Mouse (Mus musculus) liver, adult 2 months (tissue): ENCODE results near the gene Apbb2. TPM values are rescaled to one million over a fixed set of nuclear protein-coding genes. Genes with fewer than 3 reads are reported as not detected.

Experiments
- DNase-seq: peaks from one replicate; pipeline ENCODE4 v3.0.0-alpha.2; 2011; ENCODE audit warnings: low read depth, low spot score; ENCODE audit errors: extremely low read depth
- H3K27ac ChIP-seq: fragments of 200-500 bp; replicated peaks from 2 replicates; pipeline ENCODE4 v1.5.1; 2012; ENCODE audit warnings: low read depth, mild to moderate bottlenecking, control low read depth, inconsistent platforms, low read length; ENCODE audit not compliant: insufficient read depth
- H3K27me3 ChIP-seq: fragments of 200-500 bp; 2 replicates; pipeline ENCODE4 v1.6.1; 2012; ENCODE audit warnings: mild to moderate bottlenecking, moderate library complexity, low read length, inconsistent platforms; ENCODE audit not compliant: control insufficient read depth, insufficient read depth
- H3K36me3 ChIP-seq: fragments of 200-500 bp; 2 replicates; pipeline ENCODE4 v1.6.1; 2012; ENCODE audit warnings: low read length, inconsistent platforms; ENCODE audit not compliant: control insufficient read depth, insufficient read depth
- H3K4me1 ChIP-seq: fragments of 200-500 bp; 2 replicates; pipeline ENCODE4 v1.6.1; 2011; ENCODE audit warnings: low read length; ENCODE audit not compliant: control insufficient read depth, insufficient read depth
- H3K4me3 ChIP-seq: fragments of 200-500 bp; 2 replicates; pipeline ENCODE4 v1.5.1; 2011; ENCODE audit warnings: low read depth, mild to moderate bottlenecking, control low read depth, low read length, moderate library complexity; ENCODE audit not compliant: insufficient read depth
- H3K79me2 ChIP-seq: fragments of 200-500 bp; 2 replicates; pipeline ENCODE4 v1.6.1; 2012; ENCODE audit warnings: inconsistent platforms, mild to moderate bottlenecking, low read length, moderate library complexity; ENCODE audit not compliant: control insufficient read depth, insufficient read depth
- H3K9ac ChIP-seq: fragments of 200-500 bp; 2 replicates; pipeline ENCODE4 v1.6.1; 2012; ENCODE audit warnings: low read depth, mild to moderate bottlenecking, control low read depth, inconsistent platforms, low read length
- CTCF ChIP-seq: fragments of 200-500 bp; IDR thresholded peaks from 2 replicates; pipeline ENCODE4 v1.5.1; 2011; ENCODE audit warnings: low read depth, low read length, control low read depth
- POLR2A ChIP-seq: fragments of 200-500 bp; IDR thresholded peaks from 2 replicates; pipeline ENCODE4 v1.6.1; 2011; ENCODE audit warnings: low read length, control low read depth; ENCODE audit not compliant: insufficient read depth; ENCODE audit errors: extremely low read depth
- WGBS: fragments of 180-500 bp; shearing (Covaris S2); methylation state at CpG from one replicate; pipeline ENCODE4 v1.1.7; 2018; 5-methylcytosine and 5-hydroxymethylcytosine counted together
- polyA plus RNA-seq: library from polyadenylated mRNA; depleted of rRNA; stranded (reverse); fragments of >200 nt; gene quantifications from 2 replicates; pipeline ENCODE4 v1.2.3, GENCODE M21; 2012
- total RNA-seq: library from RNA; depleted of rRNA; stranded (reverse); fragments of >200 nt; gene quantifications from 2 replicates; pipeline ENCODE4 v1.2.3, GENCODE M21; 2014

Gene Apbb2
- total and polyA plus RNA-seq, 2 experiments = 1.4 to 5.3 TPM

GRCm38 (mm10) chr5:66302873-66303272 lies 315.7 kb downstream of the Apbb2 start:
- Histone ChIP-seq H3K9ac (no peak overlapping the region), H3K4me1 (no peaks in the 10 kb centered on the region), H3K27ac (no peak overlapping the region), H3K4me3 (no peak overlapping the region), H3K27me3 (no peaks in the 10 kb centered on the region), H3K79me2 (no peaks in the 10 kb centered on the region), H3K36me3 (peaks cover 13% of the 10 kb centered on the region; the same call in 1 of the 2 replicates)
- DNase-seq = no peak
- WGBS = 93% methylated on average over 2 of the region's 2 CpGs
- no peak for TF ChIP-seq CTCF
- no peak for TF ChIP-seq POLR2A

GRCm38 (mm10) chr5:66302085-66302815 lies 316.3 kb downstream of the Apbb2 start:
- WGBS = 95% methylated on average over 21 of the region's 21 CpGs

DNA sequence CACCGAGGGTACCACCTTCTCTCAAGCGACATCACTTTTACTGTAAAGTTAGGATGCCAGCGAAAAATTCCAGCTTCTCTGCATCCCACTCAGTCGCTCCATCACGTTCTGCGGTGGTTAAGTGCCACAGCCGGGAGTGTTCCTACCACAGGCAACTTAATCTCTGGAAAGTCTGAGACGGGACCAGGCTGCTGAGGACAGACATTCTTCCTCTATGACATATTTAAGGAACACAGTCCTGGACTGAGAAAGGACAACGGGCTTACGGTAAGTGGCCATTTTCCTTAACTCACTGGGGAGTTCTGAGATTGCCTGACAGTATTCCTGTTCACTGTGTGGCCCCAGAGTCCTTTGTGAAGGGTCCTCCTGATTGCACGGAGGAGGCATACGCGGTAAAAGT lies 318.0 kb downstream of the Apbb2 start:
- WGBS = 96% methylated on average over 13 of the region's 13 CpGs
- TF ChIP-seq CTCF = no peak
- no peak for TF ChIP-seq POLR2A
- H3K27ac ChIP-seq = no peak overlapping the region

More at GRCm38 (mm10) chr5:66302085-66302815, 316.3 kb downstream of the Apbb2 start:
- DNase-seq = no peak
- Histone ChIP-seq H3K27ac (no peak overlapping the region), H3K79me2 (no peaks in the 10 kb centered on the region), H3K4me3 (no peak overlapping the region), H3K4me1 (no peaks in the 10 kb centered on the region), H3K36me3 (peaks cover 10% of the 10 kb centered on the region; the same call in 1 of the 2 replicates), H3K27me3 (no peaks in the 10 kb centered on the region), H3K9ac (no peak overlapping the region)
- no peak for TF ChIP-seq POLR2A
- TF ChIP-seq CTCF = no peak

GRCm38 (mm10) chr5:66298856-66299255 lies 319.7 kb downstream of the Apbb2 start:
- no peak for DNase-seq
- WGBS = 81% methylated on average over 6 of the region's 6 CpGs
- Histone ChIP-seq H3K9ac (no peak overlapping the region), H3K27ac (no peak overlapping the region), H3K27me3 (no peaks in the 10 kb centered on the region), H3K4me1 (0 out of 2 replicates have a peak, but pooled peaks cover 2% of the 10 kb centered on the region), H3K36me3 (peaks cover 8% of the 10 kb centered on the region; the same call in 1 of the 2 replicates), H3K4me3 (no peak overlapping the region), H3K79me2 (no peaks in the 10 kb centered on the region)
- TF ChIP-seq POLR2A = no peak
- TF ChIP-seq CTCF = no peak

More for the DNA sequence above, 318.0 kb downstream of the Apbb2 start:
- H3K9ac ChIP-seq = no peak overlapping the region
- H3K4me1 ChIP-seq = no peaks in the 10 kb centered on the region
- H3K4me3 ChIP-seq = no peak overlapping the region
- no peak for DNase-seq
- no peaks in the 10 kb centered on the region for H3K27me3 ChIP-seq
- H3K36me3 ChIP-seq = peaks cover 8% of the 10 kb centered on the region; the same call in 1 of the 2 replicates
- H3K79me2 ChIP-seq = no peaks in the 10 kb centered on the region

GRCm38 (mm10) chr5:66296116-66296515 lies 322.5 kb downstream of the Apbb2 start:
- 98% methylated on average over 5 of the region's 5 CpGs for WGBS
- Histone ChIP-seq H3K27ac (no peak overlapping the region), H3K27me3 (no peaks in the 10 kb centered on the region), H3K4me3 (no peak overlapping the region), H3K9ac (no peak overlapping the region), H3K79me2 (no peaks in the 10 kb centered on the region), H3K36me3 (no peaks in the 10 kb centered on the region; the same call in 1 of the 2 replicates), H3K4me1 (0 out of 2 replicates have a peak, but pooled peaks cover 2% of the 10 kb centered on the region)
- DNase-seq = no peak
- TF ChIP-seq POLR2A = no peak
- TF ChIP-seq CTCF = no peak

- Histone ChIP-seq H3K79me2 (no peaks in the 10 kb centered on the region), H3K4me3 (no peak overlapping the region), H3K27me3 (no peaks in the 10 kb centered on the region), H3K36me3 (no peaks in the 10 kb centered on the region), H3K4me1 (0 out of 2 replicates have a peak, but pooled peaks cover 2% of the 10 kb centered on the region), H3K27ac (no peak overlapping the region), H3K9ac (no peak overlapping the region)
- peak; percentile 17 for DNase-seq
- WGBS = 80% methylated on average over 4 of the region's 4 CpGs
- TF ChIP-seq POLR2A (no peak), CTCF (no peak)
These were observed 323.6 kb downstream of the Apbb2 start for GRCm38 (mm10) chr5:66294952-66295351.
